Mouse (Mus musculus) ovary, postnatal 36 days (tissue): ENCODE data around the gene Ttc13.

Experiments used
- DNase-seq: peaks from one replicate; pipeline ENCODE4 v3.0.0; 2022; ENCODE audit warnings: low spot score, mixed read lengths

Gene Ttc13

DNA sequence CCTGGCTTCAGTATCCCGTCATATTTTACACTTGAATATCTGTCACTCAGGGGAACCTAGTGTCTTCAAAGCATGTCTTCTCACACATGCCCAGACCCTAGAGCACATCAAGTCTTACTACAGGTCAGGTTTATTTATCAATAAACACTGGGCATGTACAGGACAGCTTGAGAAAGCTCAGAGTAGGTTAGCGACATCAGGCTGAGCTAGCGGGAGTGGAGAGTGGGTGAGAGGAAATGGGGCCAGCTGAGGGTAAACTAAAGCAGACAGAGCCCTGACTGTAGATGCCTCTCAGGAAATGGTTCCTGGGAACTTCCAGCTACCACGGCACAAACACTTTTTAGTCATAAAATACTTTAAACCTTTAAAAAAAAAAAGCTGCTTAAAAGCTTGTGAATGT lies 18.3 kb downstream of the Ttc13 start:
- DNase-seq, result no peak

DNA sequence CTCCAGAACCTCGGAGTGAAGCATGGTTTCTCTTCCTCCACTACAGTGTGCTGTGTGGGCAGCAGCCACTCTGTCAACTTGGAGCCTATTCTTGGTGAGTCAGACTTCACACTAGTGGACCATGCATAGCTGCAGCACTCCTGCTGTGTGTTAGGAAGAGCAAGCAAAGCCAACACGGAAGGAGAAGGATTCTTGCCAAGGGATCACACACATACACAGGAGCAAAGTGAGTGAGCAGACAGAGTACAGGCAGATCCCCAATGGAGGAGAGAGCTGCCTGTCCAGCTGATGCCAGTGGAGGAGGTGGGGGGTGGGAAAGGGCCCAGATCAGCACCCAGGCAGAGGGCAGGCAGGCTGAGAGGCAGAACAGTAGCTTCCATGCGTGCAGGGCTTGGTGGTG lies 19.6 kb downstream of the Ttc13 start:
- no peak for DNase-seq

DNA sequence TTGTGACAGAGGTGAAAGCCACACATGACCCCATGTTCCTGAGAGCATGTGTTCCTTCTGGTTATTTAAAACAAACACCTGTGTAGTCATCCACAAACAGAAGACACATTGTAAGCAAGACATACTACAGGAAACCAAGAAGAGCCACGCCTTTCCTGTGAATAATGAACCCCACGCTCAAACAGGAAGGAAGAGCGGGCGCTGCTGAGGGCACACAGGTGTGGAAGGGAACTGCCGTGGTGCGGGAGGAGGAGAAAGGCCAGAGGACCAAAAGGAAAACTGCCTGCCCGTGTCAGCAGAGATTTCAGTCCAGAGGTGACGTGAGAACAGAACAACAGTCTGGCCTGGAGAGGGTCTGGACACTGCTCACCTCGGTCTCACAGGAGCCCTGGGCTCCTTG lies 20.8 kb downstream of the Ttc13 start:
- DNase-seq, result no peak

DNA sequence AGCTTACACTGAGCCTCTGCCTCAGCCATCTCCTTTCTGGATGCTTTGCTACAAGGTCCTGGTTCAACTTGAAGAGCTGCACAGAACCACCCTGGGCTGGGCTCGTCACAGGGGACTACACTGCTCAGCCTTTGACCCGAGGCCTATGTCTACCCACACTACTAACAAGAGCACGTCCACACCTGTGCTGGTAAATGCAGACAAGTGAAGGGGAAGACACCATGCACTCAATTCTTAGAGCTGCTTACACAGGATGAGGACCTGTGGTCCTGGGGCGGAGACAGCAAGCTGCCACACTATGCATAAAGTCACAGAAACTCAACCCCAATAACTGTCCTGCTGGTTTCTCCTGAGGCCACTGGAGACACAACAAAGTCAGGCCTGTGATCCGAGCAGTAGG lies 21.5 kb downstream of the Ttc13 start:
- DNase-seq, result no peak

DNA sequence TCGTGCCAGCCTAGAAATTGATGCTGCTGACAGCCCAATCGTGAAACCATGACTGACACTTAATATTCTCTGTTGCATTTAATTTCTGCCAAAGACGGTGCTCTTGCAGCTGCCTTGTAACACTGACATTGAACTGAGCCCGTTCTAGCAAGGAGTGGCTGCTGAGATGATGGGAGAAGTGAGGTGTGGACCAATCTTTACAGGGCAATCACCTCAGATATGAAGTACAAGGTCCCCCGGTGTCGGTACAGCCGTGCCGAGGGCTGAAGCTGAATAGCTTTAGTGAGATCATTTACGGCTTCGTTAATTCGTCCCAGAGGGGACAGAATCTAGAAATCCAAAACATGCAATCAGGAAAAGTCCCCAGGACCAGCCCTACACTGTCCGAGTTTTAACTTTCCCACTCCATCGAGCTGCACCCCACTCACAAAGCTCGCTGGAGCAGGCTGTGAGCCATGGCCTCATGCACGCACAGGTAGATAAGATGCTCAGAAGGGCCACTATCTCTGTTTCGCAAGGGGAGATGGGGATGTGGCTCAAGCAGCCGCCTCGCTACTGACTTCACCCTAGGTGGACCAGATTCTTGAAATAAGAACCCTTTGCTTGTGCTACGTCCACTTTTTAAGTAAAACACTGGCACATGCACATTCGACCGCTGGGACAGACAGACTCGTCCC lies 26.2 kb downstream of the Ttc13 start:
- no peak for DNase-seq

DNA sequence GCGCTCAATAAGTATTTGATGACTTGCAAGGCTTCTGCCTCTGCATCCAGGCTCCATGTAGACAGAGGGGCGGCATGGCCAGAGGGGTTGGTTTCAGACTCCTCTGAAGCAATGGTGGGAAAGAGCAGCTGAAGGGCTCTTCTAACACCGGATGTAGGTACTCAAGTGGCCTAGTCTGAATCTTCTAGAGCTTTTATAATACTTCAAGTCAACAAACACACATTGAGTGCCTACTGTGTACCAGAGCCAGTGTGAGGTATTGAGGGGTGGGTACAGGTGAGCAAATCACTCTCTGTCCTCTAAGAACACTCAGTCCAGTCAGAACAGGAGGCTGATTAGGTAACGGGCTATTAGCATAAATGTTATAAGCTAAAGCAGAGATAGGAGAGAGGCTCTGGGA lies 30.1 kb downstream of the Ttc13 start:
- DNase-seq, result no peak

DNA sequence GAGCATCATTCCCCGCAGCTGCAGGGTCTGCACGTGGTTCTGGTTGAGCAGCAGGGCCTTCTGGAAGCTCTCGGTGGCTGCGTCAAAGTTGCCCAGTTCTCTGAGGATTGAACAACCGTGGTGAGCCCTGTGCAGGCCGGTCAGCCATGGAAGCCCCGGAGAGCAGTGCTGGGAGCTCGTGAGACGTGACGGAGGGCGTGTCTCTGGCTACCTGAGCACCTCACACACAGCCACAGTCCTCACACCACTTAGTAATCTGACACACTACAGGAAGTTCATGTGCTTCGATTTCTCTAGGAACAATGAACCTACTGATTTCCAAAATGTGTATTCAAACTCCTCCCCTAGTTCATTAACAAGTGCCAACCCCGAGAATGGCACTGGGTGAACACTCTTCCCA lies 32.9 kb downstream of the Ttc13 start:
- no peak for DNase-seq

DNA sequence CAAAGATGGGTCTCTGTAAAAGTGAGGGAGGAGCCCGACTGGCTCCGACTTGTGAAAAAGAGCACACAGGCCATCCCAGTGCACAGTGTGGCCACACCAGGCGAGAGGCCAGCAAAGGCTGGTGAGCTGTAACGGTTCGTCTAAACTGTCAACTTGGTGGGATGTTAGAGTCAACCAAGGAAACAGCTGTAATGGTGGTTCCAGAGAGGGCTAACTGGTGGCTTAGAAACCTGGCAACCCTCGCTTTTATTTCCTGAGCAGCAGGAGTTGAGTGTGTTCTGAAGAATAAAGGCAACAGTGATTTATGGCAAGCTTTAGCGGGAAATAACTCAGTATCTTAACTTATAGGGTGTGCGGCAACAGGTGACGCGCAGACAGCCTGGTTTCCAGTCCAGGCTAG lies 39.6 kb downstream of the Ttc13 start:
- no peak for DNase-seq

DNA sequence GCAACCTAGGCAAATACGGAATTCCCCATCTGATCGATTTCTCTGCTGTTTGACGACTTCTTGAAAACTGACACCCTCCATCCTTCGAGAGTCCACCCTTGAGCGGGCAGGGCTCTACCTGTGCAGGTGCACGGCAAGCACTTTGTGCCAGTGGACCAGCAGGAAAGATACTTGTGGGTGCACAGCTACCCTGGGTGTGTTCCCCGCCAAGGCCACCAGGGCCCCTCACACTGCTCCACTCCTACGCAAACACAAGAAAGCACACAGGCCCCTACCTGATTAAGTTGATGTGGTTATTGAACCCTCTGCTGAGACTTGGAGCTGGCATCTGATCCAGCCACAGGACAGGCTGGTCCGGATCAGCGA lies 40.0 kb downstream of the Ttc13 start:
- DNase-seq, result no peak

DNA sequence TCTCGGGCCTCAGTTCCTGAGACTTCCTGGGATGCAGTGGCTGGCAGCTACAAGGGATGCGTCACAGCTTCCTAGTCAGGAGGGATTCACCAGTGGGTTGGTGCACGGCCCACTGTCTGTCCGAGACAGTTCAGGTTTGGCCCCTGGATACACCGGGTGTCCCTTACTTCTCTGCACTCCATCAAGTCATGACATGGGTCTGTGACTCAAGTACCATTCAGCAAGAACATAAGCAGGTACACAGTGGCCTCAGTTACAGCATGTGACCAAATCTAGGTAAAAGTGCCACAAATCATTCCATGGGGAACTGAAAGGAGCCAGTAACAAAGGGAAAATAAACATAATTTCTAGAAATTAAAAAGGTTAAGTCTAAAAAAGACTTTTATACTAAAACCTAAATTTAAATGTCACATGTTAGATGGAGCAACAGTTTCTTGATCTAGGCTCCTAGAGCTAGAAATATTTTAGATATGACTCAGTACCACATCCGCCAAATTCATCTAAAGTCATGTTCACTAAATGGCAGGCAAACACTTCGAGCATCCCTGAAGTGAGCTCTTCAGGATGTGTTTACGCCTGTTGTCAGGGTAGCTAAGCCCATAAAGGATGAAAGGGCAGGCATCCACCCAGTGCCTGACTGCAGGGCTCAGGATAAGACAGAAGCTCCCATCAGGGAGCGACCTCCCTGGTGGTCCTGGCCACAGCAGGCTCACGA lies 40.5 kb downstream of the Ttc13 start:
- DNase-seq, result no peak

DNA sequence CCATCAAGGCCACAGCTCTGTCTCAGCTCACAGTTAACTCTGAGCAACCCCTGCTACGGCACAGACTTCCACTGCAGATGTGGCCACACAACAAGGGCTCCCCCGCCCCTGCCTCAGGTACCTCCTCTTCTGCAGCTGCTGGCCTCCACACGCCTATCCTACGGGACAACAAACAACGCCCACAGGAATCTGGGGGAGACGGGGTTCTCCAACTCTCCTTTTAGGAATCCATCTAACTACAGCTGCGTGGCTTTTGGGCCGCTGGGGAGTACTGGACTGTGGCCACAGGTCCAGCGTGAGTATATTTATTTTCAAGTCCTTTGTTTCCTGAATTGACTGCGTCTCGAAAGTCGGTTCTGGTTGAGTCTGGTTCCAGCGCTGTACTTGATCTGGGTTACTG lies 43.5 kb downstream of the Ttc13 start:
- DNase-seq, result no peak

DNA sequence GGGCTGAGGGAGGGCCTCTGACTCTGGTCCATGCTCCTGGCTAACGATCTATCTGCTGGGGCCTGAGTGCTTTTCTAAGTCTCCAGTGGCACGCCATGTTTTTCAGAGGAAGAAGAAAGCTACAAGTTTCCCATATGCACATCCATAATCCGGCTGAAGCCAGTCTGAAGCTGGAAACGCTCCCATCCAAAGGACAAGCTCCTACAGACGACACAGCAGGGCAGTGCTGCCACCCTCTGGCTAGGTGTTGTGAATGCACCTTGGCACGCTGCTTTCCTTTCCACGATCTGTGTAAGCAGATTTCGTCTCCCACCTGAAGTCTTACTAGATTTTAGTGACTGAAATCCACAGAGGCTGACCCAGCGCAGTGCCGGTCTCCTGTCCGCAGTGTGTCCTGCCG lies 44.3 kb downstream of the Ttc13 start:
- DNase-seq, result peak; percentile 79

DNA sequence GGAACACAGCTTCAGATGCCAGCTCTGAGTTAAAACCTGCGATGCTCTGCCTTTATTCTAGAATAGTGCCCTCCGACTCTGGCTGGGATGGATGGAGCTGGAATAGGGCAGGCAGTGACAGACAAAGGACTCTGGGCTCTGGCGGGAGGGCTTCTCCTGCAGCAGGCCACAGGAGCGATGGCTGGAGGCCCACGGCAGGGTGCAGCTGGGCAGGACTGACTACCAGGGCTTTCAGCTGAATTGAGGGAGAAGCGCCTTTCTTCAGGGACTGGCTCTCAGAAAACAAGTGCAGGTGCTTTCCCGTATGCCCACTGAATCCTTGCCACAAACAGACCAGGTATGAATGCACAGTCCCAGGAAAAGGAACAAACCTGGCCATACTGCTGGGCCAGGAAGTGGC lies 44.7 kb downstream of the Ttc13 start:
- DNase-seq, result no peak

DNA sequence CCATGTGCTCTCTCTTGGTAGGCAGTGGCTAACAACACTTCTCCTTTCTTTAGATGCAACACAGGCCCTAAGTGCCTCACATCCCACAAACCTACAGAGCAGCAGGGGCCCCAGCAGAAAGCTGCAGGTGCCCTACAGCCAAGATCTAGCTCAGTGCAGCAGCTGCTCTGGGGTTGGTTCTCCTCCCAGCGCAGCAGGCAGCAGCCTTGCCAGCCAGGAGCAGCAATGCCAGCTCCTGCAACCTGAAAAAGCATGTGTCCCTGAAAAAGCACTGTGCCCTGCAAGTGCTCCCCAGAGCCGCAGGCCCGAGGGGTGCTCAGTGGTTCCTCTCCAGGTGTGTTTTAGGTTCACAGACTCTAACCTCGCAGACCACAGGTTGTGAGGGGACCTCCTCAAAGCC lies 45.1 kb downstream of the Ttc13 start:
- no peak for DNase-seq

DNA sequence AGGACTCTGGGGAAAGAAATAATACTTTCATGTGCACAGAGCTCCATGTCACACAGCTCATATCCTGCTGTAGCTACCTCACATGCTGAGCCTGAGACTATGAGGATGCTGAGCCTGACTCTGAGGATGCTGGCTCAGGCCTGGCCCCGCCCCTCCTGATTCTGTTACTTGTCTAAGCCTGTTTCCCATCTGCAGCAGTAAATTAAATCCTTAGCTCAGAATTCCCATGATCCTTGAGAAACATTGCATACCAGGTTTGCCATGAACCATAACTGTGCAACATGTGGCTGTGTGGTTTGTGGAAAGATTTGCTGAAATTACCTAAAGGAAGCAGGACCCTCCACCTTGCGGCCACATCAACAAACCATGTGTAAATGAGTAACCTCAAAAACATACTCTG lies 49.4 kb downstream of the Ttc13 start:
- no peak for DNase-seq

DNA sequence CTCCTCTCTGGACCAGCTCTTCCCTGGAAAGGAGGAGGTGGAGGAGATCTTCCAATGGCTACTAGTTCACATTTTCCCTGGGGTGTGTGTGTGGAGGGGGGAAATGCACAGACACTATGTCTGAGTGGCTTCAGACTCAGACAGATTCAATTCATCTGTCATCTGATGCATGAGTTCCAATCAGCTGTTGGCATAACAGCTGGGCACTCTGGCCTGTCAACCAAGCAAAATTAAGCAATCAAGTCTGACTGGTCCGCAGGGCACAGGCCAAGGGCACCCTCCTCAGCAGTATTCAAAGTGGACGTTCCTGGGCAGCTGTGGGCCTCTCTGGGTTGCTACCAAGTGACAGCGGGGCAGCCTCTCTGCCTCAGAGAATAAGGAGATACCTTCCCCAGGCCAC lies 53.0 kb downstream of the Ttc13 start:
- no peak for DNase-seq

DNA sequence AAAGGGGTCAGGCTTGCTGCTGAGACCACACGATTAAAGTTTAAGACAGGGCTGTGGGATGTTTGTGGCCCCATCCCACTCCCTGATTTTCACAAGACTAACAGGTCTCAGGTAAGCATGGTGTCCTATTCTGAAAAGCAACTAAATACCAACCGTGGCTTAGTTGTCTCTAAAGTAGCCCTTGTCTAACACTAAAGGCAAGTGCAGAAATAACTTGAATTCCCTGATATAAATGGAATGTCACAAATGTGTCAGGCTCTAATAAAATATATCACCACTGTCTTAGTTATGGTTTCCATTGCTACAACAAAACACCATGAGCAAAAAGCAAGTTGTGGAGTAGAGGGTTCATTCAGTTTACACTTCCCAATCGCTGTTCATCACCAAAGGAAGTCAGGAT lies 57.4 kb downstream of the Ttc13 start:
- DNase-seq, result no peak

DNA sequence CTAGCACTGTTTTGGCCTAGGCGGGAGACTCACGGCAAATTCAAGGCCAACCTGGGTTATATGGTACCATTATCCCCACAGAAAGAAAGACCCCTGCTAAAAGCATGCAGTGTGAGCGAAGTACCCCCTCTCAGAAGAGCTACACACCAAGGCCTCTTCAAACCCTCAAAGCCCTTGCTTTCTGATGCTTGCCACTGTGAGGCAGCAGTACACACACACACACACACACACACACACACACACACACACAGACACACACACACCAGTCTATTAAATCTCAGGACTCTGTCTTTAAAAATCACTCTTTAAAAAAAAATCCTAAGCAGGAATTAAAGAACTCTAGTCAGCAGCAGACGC lies 57.9 kb downstream of the Ttc13 start:
- no peak for DNase-seq

DNA sequence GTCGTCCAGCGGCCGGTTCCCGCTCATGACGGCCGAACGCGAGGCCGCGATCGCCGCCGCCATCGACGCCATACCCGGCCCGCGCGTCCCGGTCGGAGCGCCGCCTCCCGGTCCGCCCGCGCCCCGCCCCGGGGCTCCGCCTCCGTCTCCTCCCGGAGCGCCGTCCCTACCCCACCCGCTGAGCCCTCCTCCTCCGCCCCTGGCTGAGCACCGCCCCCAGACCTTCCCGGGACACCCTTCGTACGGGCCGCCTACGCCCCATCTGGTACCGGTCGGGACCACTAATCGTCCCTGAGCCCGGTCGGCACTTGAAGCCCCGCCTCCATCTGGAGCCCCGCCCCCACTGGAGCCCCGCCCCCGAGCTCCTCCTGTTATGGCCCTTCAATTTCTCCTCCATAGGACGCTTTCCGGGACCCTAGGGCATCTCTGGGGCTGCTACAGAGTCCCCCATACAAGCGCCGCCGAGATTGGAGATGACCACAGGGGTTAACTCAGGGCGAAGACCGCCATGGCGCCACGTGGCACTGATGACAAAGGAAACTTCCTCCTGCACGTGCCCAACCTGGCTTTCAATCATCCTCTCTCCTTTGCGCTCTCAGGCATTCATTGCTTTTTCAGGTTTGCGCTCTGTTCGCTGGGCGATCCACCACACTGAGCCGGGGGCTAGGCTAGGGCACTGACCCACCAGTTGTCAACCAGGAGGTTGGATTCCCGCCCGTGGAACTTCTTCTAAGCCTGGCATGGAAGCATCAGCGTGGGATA lies 58.5 kb downstream of the Ttc13 start, which contains the start of gene 2310022B05Rik:
Gene 2310022B05Rik (minus strand): TSS at position 258 of the 762 bp plus-strand sequence.
- peak; percentile 89 for DNase-seq

DNA sequence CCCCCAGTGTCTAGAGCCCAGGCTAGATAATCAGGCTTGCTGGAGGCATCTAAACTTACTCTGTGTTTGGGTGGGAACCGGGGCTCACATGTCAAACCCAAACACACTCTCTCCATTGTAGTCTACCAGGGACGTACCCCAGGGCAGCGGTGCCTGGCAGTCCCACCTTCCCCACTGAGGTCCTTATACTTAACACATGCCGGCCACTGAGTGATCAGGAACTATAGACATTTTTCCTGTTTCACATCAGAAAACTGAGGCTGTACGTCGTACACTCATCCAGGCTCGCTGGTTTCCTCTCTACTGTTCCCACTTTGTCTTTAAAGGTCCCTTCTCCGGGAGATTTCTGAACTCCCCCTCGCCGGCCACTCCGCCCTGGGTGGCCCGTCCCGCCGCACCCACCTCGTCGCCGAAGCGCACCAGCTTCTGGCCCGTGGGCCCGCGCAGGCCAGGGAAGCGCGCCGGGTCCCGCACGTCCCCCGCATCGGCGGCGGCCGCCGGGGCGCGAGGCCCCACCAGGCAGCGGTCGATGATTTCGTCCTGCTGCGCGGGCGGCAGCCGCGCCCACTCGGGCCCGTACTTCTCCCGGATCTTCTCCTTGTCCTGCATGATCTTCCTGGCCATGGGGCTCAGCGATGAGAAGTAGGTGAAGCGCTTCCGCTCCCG lies 59.2 kb downstream of the Ttc13 start:
- DNase-seq, result no peak

DNA sequence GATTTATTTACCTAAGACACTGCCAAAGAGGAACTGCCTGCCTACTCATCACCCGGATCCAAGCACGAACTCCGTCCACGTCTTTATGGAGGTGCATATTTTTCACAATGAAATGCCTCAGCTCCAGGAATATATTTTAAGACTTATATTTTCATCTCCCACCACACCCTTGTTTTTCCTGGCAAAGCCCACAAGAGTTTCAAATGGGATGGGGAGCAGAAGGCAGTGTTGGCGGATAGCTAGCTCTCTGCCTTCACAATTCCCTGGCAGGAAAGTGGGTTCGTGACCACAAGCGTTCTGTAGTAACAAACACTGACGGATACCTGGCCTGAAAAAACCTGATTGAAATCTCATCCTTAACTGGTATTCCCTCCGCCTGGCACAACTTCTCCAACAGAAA lies 60.0 kb downstream of the Ttc13 start:
- no peak for DNase-seq

DNA sequence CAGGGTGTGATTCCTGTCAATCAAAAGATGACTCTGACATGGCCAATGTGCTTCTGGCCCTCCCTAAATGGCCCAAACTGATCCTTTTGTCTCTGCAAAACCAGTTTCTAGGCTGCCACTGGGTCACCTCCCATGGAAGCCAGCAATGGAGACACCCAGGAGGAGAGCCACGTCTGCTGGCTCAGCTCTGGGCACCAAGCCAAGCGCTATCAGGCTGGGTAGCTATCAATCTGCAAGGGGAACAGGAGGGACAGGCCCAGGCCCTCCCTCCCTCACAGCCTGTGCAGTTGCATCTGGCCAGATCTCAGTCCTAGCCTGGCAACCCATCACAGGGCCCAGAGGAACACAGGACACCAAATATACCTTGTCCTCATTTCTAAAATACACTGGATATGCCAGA lies 63.4 kb downstream of the Ttc13 start:
- DNase-seq, result peak; percentile 77

DNA sequence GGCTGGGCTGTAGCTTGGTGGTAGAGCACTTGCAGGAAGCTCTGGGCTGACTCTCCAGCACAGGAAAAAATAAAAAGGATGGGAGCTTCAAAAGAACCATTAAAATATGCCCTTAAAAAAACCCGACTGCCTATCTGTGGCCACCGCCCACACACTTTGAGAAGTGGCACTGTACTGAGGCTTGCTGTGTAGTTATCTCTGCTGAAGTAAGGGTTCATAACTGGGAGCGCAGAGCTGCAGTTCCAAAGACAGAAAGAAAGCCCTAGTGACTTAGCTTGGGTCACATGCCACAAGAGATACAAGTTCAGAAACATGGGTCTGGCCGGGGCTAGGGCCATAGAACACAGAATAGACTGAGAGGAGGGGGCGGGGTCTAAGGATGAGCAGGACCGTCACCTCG lies 63.8 kb downstream of the Ttc13 start:
- no peak for DNase-seq
